Mouse (Mus musculus) frontal cortex, postnatal 14 days (tissue): ENCODE data around the gene Fam196a.

Experiments
- DNase-seq, 2 experiments: peaks; one replicate each; pipeline ENCODE4 v3.0.0; 2022; ENCODE audit warnings: low spot score in 2 of 2

Gene Fam196a

DNA sequence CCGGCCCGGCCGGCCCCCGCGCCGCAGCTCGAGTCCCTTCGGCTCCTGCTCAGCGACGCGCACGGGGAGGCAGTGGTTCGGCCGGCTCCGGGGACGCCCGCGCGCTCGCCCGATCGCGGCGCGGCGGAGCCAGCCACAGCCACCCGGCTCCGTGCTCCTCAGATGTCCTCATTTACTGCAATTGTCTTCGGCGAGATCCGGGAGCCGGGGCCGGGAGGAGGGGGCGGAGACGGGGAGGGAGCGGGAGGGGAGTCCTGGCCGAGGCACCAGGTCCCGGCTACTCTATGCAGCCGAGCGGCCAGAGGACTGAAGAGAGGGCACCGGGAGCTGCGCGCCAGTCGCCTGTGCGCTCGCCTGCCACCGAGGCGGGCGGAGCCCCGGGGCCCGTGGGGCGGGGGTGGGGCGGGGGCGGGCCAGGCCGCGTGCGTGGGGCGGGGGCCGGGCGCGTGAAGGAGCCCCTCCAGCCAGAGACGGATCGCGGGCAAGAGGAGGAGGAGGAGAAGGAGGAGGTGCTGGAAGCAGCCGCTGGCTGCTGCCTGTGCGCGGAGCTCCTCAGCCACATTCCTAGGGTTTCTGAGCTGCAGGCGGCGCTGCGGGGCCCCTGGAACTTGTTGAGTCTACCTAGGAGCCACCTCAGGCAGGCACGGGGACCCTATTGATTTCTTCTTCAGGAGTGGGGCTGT is at the start of gene Fam196a:
TSS of gene Fam196a (minus strand) at position 504 of the 683 bp plus-strand sequence.
- peak; percentile 62 to 76 for DNase-seq

DNA sequence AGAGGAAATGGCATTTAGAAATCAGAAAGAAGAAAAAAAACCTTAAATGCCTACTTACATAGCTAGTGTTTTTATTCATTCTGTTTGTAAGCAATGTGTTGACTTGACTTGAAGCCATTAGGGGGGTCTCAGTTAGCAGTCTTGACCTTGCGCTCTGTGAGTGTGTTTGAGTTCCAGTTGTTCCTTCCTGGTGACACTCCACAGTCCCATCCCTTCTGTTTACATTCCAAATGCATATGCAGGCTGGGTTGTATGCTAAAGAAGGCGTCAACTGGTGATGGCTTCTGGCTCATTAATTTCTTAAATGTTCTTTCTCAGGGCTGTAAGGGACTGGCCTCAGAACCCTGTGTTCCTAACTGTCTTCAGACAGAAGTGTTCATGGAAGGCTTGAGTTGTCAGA is 23.4 kb upstream of the Fam196a start:
- no peak for DNase-seq

DNA sequence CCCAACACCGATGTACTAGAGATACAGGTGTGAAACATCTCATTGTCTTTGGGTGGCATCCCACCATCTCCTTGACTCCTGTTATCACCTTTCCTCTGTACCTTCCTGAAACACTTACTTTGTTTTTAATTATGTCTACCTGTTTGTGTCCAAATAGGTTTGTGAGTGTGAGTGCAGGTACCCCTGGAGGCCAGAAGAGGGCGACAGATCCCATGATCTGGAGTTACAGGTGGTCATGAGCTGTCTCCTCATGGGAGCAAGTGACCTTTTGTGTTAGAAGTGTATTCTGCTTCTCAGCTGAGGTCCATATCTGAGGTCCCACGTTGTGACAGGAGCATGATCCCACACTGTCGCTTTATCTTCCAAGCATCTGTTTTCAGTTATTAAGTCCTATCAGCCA is 22.6 kb upstream of the Fam196a start:
- no peak for DNase-seq

DNA sequence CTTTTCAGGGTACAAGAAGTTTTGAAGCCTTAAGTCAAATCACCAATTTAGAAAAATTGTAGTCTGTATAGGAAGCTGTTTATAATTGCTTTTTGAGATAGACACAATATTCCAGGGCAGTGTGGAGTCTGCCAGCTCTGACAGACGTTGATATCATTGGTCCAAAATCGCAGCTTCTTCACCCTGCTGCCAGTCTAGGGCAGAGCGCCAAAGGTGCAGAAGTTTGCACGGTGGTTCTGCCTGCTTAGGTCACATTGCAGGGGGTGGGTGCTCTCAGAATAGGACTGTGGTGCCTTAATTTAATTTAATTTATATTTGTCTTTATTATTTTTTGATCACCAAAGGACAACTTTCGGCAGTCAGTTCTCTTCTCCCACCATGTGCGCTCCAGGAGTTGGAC is 20.9 kb upstream of the Fam196a start:
- DNase-seq: no peak

DNA sequence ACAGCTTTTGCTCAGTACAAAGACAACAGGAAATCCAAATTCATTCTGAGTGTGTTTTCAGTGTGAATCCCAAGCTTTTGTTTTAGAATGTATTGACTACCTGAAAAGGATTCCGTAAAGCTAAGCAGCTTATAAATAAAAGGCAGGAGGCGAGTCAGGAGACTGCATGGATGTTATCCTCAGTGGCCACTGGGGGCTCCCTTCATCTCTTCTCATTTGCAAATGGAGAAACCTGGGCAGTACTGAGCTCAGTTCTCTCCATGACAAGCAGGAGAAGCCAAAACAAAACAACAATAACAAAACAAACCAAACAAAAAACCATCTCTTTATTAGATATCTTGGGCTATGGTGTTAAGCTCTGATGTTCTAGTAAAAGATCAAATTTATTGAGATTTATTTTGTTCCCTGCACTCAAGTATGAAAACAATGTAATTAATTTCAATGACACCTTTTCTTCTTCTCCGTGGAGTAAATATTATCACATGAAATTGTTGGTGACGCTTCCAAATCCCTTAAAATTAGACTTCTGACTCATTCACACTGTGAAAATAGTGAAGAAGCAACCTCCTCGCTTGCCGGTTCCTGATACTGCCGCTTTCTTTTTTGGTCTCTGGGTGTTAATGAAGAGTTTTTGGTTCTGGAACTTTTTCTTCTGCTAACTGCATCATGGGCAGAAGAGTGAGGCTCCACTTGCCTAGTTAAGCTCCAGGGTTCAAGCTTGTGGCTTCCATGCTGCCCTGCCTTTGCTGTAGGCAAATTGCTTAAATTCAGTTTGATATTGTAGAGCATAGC is 7.9 kb upstream of the Fam196a start:
- DNase-seq: no peak

DNA sequence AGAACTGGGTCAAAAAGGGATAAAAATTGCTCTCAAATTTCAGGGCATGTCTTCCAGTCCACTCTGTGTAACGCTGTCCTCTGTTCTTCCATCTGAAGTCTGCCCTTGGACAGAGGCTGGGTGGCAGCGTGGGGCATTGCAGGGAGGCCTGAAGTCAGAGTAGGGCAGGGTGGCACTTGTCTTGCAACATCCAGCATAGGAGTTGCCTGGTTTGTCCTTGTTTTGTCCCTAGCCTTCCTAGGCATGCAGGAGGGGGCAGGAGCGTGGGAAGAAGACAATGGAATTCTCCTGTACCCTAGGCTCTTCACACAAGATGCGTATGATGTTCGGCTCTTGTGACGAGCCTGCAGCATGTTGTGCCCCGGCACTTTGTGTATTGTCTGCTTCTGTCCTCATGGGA is 5.5 kb upstream of the Fam196a start:
- DNase-seq: no peak

DNA sequence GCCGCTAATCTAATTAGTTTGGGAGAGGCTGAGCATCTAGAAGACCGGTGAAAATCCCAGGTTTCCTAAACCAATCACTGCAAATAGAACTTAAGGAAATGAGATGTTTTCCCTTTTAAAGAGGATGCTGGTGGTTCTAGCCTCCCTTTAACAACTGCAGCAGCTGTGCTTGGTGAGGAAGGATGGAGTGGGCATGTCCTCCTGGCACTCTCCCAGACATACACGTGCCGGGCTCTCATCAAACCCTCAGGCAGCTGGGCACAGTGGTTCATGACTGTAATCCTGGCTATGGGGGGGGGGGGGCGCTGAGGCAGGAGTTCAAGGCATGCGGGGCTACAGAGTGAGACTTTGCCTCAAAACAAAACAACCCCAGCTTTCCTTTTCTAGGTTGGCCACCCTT is 4.8 kb upstream of the Fam196a start:
- no peak for DNase-seq

DNA sequence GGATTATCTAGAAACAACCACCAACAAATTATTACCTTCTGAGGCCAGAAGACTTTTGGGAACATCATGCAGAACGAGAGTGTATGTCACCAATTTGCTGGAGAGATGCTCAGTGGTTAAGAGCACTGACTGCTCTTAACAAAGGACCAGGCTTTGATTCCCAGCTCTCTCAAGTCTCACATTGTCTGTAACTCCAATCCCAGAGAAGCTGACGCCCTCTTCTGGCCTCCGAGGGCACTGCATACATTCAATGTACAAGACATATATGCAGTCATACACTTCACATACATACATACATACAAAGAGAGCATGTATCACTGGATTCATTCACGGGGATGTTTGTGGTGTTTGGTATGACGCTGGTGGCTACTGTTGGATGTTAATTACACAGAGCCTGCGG is 3.7 kb upstream of the Fam196a start:
- no peak for DNase-seq

DNA sequence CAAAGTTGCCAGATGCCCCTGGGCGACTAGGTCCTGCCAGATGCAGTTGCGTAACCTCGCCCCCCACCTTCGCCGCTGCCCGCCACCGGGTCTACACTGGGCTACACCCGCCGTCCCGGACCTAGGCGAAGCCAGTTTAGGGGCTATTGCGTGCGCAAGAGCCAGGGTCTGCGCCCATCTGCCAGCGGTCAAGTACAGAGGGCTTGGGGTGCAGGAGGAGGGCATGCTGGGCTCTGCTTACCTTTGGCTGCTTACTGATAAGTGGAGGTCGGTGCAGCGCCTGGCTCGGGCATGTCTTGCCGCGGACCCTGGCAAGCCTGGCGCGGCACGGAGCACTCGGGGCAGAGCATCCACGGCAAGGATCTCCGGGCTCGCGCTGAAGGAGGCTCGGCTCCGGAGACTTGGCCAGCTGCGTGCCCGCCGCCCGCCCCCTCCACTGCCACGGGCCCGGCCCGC is 731 bp downstream of the Fam196a start:
- peak in 1 of 2 experiments; percentile 9 for DNase-seq

DNA sequence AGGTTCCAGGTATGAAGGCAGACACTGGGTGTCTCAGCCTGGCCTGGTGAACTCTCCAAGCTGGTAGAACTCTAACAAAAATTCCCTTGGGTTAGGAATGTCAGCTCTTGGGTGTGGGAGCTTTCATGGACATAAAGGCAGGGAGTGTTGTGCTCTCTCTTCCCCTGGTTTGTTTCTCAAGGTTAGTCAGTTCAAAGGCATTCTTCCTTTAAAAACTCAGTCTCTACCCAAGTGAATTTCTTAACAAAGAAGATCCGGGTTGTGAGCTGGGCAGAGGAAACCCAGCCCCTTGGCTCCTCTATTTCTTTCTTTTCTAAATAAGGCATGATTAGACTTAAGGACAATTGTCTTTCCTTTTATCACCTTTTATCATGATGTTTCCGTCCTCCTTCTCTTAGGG is 6.3 kb downstream of the Fam196a start:
- no peak for DNase-seq

DNA sequence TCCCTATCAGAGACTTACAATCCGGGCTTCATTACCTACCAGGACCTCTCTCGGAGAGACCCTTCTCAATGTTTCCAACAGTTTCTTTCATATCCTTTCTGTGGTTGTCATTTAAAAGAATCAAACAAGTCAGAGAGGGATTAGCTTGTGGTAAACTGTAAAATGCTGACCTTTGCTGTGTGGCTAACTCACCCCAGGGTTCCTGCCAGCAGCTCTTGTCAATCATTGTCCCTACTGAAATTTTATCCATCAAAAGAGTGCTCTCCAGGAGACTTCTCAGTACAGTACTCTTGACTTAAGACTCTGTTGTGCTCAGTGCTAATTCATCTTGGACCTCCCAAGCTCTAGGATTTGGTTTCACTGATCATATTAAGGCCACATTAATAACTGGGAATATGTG is 36.2 kb downstream of the Fam196a start:
- no peak for DNase-seq

DNA sequence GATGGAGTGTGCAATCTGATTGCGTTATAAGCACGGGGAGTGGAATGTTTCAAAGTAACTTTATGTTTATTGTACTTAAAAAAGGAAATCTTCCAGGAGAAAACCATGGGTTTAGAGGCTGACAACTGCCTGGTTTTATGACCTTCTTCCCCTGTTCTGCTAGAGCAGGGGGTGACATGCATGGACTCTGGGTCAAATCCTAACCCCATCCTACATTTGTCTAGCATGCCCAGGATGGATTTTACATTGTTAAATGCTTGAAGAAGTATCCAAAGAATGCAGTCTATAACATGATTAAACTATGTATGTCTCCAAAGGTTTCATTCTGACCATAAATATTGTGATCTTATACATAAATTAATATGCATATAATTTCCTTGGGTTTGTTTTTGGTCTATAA is 38.8 kb downstream of the Fam196a start:
- no peak for DNase-seq

DNA sequence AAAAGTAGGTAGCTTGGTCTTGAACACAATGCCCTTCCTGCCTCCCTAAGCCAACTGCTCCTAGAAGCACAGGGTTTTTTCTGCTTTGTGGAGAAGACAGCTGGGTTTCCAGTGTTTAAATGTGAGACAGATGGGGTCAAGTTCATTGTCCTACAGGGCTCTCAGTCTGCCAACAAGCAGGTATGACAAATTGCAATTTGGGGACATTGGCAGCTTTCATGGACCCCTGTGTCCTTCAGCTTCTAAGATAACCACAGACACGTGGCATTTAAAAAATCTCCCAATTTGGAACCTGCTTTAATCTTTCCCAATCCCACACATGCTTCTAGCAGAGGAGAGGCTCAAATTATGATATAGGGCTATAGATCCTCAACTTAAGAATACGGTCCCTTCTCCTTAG is 43.6 kb downstream of the Fam196a start:
- no peak for DNase-seq

DNA sequence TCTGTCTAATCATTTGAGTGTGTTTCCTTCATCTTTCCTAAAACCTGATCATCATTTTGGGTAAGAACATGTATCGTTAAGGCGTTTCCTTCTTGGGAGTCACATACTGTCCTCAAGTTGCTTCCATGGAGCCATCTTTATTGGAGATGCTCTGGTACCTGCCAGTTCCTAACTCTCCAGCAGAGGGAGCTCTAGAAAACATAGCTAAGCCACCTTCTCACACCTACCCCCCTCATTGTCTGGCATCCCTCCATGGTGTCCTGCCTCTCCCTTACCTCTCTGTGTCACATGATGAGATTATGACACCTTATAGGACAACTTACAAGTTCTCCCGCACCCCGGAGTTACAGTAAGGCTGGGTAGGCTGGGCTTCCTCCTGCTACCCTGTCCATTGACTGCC is 45.3 kb downstream of the Fam196a start:
- no peak for DNase-seq

DNA sequence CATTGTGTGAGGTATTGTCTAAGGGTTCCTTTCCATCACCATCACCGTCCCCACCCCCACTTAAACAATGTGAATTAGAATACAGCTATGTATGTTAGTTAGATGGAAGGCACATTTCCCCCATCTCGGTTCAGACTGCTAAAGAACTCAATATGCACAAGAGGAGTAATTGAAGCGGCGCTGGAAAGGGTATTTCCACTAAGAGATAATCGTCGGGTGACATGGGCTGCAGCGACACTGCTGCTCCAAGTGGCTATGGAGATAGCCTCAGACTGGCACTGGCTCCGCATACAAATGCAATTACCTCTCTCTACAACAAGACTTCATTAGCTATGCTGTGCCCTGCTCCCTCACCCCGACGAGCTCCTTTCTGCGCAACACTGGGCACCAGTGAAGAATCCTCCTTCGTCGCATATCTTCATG is 45.8 kb downstream of the Fam196a start:
- DNase-seq: no peak

DNA sequence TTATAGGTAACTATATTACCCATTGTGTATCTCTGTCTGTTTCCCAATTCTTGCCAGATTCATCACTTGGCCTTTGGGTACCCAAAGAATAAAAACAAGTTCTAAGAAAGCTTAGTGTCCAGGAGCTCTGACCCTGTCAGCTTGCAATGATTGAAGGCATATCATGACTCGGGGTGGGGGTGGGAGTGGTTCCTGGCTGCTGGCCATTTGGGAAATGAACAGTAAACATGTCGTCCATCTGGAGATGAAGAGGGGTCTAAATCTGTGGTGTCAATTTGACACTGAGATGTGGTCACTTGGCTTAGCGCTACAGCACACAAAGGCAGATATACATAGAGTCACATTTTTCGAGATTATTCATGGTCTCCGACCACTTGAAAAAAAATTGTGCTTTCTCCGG is 54.7 kb downstream of the Fam196a start:
- no peak for DNase-seq

DNA sequence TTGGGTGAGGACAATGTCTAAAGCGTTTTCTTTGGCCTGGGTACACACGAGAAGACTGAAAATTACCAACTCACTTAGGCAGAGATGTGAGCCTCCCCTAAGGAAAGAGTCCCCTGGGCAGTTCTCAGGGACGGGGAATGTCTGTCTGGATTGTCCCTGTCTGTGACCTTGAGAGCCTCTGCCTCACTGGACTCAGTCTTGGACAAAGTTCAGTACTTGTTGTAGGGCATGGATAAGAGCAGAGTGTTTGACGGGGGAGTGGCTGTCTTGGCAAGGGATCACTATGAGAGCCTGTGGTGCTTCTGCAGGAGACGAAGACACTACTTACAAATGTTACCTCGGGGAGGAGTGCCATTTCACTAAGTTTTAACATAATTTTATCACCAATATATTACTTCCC is 57.8 kb downstream of the Fam196a start:
- no peak for DNase-seq

DNA sequence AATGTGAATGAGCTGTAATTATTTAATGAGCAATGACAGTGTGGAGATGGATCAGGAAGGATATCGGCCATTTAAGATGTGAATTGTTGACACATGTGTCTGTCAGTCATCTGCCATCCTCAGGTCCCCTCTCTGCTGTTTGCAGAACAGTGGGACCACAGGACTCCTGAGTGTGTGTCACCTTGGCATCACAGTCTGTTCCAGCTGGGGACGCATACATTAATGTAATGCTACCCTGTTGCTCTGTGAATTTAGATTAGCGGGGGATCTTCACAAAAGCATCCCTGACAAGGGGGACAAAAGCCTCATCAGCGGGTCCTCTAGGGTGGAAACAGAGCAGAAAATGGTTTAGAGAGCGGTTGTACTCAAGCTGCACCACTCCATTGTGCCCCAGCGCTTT is 59.2 kb downstream of the Fam196a start:
- no peak for DNase-seq

DNA sequence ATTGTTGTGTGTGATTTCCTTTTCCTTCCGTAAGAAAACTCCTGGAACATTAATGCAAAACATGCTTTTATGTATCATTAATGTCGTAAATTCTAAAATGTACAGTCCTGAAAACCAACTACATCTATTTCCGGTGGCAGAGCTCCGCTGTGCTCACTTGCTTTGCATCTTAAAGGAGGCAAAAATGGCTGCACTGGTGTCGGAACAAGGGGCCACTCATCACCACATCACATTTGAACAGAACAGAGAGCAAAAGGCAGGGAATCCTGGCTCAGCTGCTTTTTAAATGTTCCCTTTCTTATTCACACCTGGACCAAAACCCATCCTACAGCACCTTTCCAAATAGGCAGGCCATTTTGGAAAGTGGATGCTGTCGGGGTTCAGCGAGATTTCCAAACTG is 65.2 kb downstream of the Fam196a start:
- DNase-seq: no peak

DNA sequence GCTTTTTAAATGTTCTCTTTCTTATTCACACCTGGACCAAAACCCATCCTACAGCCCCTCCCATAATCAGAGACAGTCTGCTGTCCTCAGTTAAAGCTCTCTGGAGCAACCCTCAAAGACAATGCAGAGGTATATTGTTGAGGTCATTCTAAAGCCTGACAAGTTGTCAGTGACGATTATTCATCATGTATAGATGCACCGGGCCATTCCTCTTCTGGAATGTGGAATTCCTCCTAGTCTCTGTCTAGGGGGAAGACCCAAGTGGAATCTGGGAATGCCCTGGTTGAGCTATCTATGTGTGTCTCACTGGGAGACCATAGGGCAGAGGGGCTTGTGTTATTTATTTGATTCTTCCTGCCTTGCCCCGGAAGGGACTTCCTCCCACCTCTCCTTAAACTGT is 65.7 kb downstream of the Fam196a start:
- no peak for DNase-seq

DNA sequence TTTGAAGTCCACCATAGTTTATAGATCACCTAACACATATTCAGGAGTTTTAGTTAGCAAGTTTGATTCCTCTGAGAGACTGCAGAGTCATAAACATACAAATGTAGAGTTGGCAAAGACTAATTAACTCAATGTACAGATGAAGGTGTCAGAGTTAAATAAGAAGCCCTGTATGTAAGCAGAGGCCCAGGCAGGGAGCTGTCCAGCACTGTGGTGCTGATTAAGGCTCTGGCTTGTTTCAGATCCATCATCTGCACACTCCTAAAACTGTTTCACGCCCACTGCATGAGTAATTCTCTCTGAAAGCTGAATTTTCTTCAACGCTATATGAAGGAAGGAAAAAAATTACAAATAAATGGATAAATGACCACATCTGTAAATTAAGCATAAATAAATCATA is 74.1 kb downstream of the Fam196a start:
- no peak for DNase-seq

DNA sequence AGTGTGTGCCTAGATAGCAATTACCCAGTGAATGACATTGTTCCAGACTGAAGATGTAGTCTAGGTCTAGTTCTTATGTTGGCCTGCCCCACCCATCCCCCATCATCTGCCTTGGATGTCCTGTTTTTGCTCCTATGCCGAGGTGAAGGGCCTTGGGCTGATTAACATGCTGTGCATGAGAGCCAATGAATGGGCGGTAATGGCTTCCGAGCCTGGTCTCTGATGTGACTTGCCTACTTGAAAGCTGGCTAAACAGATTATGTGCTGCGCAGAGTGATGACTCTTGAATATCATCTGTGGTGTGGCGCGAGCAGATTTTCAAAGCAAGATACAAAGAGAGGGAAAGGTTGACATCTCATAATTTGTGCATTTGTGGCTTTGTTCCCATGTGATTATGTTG is 76.2 kb downstream of the Fam196a start:
- no peak for DNase-seq

DNA sequence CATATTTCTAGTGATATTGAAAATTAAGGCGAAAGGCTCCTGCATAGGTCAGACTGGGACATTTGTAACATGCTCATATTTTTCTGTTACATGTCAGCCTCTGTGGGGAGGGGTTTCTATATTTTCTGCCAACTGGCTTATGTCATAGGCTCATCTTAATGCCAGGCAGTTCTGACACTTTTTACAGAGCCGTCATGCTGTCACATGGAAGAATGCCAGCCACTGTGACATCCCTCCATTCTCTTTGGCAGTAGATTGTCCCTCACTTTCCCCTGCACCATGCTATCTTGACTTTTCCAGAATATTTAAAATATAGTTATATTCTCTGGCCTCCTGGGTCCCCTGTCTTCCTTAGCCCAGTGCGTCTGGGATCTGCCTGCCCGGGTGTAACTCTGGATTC is 95.5 kb downstream of the Fam196a start:
- DNase-seq: no peak
